Comparison of ENCODE assay signal across 7 mouse cellular contexts in genomic region chr11:55415731-55416130, GRCm38 (mm10). TPM values are rescaled to one million over a fixed set of nuclear protein-coding genes. Genes with fewer than 3 reads are reported as not detected.
DNase-seq lines count a peak whose midpoint lies in the region; ATAC-seq and TF ChIP-seq lines count a peak whose summit lies in the region.
"Not testable (repeated sequence)": the region's sequence is repeated elsewhere in the genome, so short reads cannot be mapped to it uniquely, and the experiment has no call there.

No protein-coding gene starts in this region.

- not testable (repeated sequence) for H3K27me3 ChIP-seq in heart, embryonic 11.5 days (ENCODE audit: control insufficient read depth, insufficient read depth, low read length); heart, embryonic 16.5 days (ENCODE audit: control insufficient read depth, insufficient read depth, low read length); kidney, embryonic 15.5 days; lung, embryonic 14.5 days (ENCODE audit: insufficient read depth, low read length); small intestine, adult 2 months (ENCODE audit: control insufficient read depth, insufficient read depth, low read length)

- DNase-seq in adrenal gland, adult 2 months: peak; percentile 46
- not testable (repeated sequence) for DNase-seq in lung, embryonic 14.5 days

- H3K4me1 ChIP-seq in embryonic fibroblast, embryonic 13.5 days (ENCODE audit: control insufficient read depth, insufficient read depth, low read length): peaks cover 16% of the 10 kb centered on the region
- peaks cover 51% of the 10 kb centered on the region for H3K4me1 ChIP-seq in heart, embryonic 11.5 days (ENCODE audit: control insufficient read depth, insufficient read depth, low read length)
- peaks cover 60% of the 10 kb centered on the region for H3K4me1 ChIP-seq in heart, embryonic 16.5 days (ENCODE audit: control insufficient read depth, insufficient read depth, low read length)
- H3K4me1 ChIP-seq in kidney, embryonic 15.5 days: peaks cover 92% of the 10 kb centered on the region
- peaks cover 21% of the 10 kb centered on the region for H3K4me1 ChIP-seq in lung, embryonic 14.5 days (ENCODE audit: insufficient read depth)
- not testable (repeated sequence) for H3K4me1 ChIP-seq in small intestine, adult 2 months (ENCODE audit: control insufficient read depth, insufficient read depth, insufficient read length, low read length)

- not testable (repeated sequence) for TF ChIP-seq POLR2A in embryonic fibroblast, embryonic 13.5 days (IDR thresholded peaks at IDR 0.05; ENCODE audit: low read depth, low read length); small intestine, adult 2 months (IDR thresholded peaks at IDR 0.05; ENCODE audit: low read depth, low read length)

- peak overlapping the region; percentile 84; the same call in 1 of the 2 replicates for H3K4me3 ChIP-seq in embryonic fibroblast, embryonic 13.5 days (ENCODE audit: insufficient read depth, low read length)
- not testable (repeated sequence) for H3K4me3 ChIP-seq in heart, embryonic 11.5 days (ENCODE audit: low read depth, low read length); kidney, embryonic 15.5 days (replicated peaks); lung, embryonic 14.5 days (ENCODE audit: low read depth, low read length); small intestine, adult 2 months (ENCODE audit: low read depth, low read length)
- H3K4me3 ChIP-seq in heart, embryonic 16.5 days (ENCODE audit: low read length): peak overlapping the region; percentile 71

- H3K27ac ChIP-seq in embryonic fibroblast, embryonic 13.5 days (ENCODE audit: insufficient read depth, low read length): peak overlapping the region; percentile 95
- peak overlapping the region; percentile 42; the same call in 1 of the 2 replicates for H3K27ac ChIP-seq in heart, embryonic 11.5 days (ENCODE audit: low read depth, low read length)
- peak overlapping the region; percentile 82 for H3K27ac ChIP-seq in heart, embryonic 16.5 days (ENCODE audit: low read length)
- peak overlapping the region; percentile 95 for H3K27ac ChIP-seq in kidney, embryonic 15.5 days
- not testable (repeated sequence) for H3K27ac ChIP-seq in lung, embryonic 14.5 days (ENCODE audit: low read depth)
- H3K27ac ChIP-seq in small intestine, adult 2 months (ENCODE audit: insufficient read depth, low read depth, low read length): peak overlapping the region; percentile 27; the same call in 1 of the 2 replicates

- TF ChIP-seq CTCF in embryonic fibroblast, embryonic 13.5 days (IDR thresholded peaks at IDR 0.05; ENCODE audit: borderline replicate concordance, insufficient read depth, low read length); lung, embryonic 14.5 days (IDR thresholded peaks at IDR 0.05; ENCODE audit: low read depth); small intestine, adult 2 months (IDR thresholded peaks at IDR 0.05; ENCODE audit: extremely low read depth, insufficient read length, insufficient replicate concordance, low read depth, low read length): not testable (repeated sequence)

- not testable (repeated sequence) for H3K9ac ChIP-seq in heart, embryonic 11.5 days (ENCODE audit: low read depth, low read length); heart, embryonic 16.5 days (ENCODE audit: low read length); kidney, embryonic 15.5 days; lung, embryonic 14.5 days

- not testable (repeated sequence) for H3K4me2 ChIP-seq in heart, embryonic 11.5 days
- H3K4me2 ChIP-seq in heart, embryonic 16.5 days (ENCODE audit: low read depth, low read length): peak overlapping the region; percentile 81
- H3K4me2 ChIP-seq in kidney, embryonic 15.5 days: peak overlapping the region; percentile 73
- H3K4me2 ChIP-seq in lung, embryonic 14.5 days: peak overlapping the region; percentile 90; the same call in 1 of the 2 replicates

- WGBS in heart, embryonic 11.5 days (ENCODE audit: insufficient replicate concordance): 79% methylated on average over 6 of the region's 6 CpGs
- WGBS in heart, embryonic 16.5 days: 69% methylated on average over 6 of the region's 6 CpGs
- WGBS in kidney, embryonic 15.5 days: 75% methylated on average over 6 of the region's 6 CpGs
- WGBS in lung, embryonic 14.5 days: 86% methylated on average over 6 of the region's 6 CpGs
- 71% methylated on average over 6 of the region's 6 CpGs for WGBS in small intestine, adult 2 months

- ATAC-seq in heart, embryonic 11.5 days (replicated peaks; ENCODE audit: insufficient number of reproducible peaks, low FRiP score, low TSS enrichment); heart, embryonic 16.5 days (replicated peaks; ENCODE audit: extremely low read depth, insufficient read depth, low FRiP score); kidney, embryonic 15.5 days (replicated peaks; ENCODE audit: low FRiP score); lung, embryonic 14.5 days (ENCODE audit: insufficient read depth): not testable (repeated sequence)

- not testable (repeated sequence) for H3K36me3 ChIP-seq in heart, embryonic 11.5 days (ENCODE audit: control insufficient read depth, insufficient read depth, low read length); heart, embryonic 16.5 days (ENCODE audit: control insufficient read depth, insufficient read depth); kidney, embryonic 15.5 days; small intestine, adult 2 months (ENCODE audit: control insufficient read depth, insufficient read depth, low read length)
- peaks cover 34% of the 10 kb centered on the region for H3K36me3 ChIP-seq in lung, embryonic 14.5 days (ENCODE audit: insufficient read depth)

- not testable (repeated sequence) for H3K9me3 ChIP-seq in heart, embryonic 11.5 days (replicated peaks; ENCODE audit: control insufficient read depth, low read length); heart, embryonic 16.5 days (replicated peaks; ENCODE audit: control insufficient read depth, low read length); kidney, embryonic 15.5 days (replicated peaks); lung, embryonic 14.5 days (ENCODE audit: low read depth, low read length)

RNA-seq across cellular contexts. Expression of gene Sparc, which starts 7.3 kb away (rescaled TPM):
- 1,000 to 10,000 TPM; 1,553 to 3,019 TPM for total RNA-seq in adrenal gland, adult 2 months (2021)
- polyA plus RNA-seq in adrenal gland, adult 2 months (2012; rRNA removed): 4,707 and 5,966 TPM in 2 replicates
- 3,951 and 4,760 TPM in 2 replicates for polyA plus RNA-seq in embryonic fibroblast, embryonic 13.5 days (2011; ENCODE audit: insufficient read length, low read depth, missing spikeins)
- 1,182 and 1,259 TPM in 2 replicates for polyA plus RNA-seq in heart, embryonic 11.5 days (2014; fragmentation: Nextera tagmentation; extraction: Ambion mirVana)
- 1,876 and 1,966 TPM in 2 replicates for polyA plus RNA-seq in heart, embryonic 16.5 days (2015; fragmentation: Nextera tagmentation; extraction: Ambion mirVana)
- polyA plus RNA-seq in kidney, embryonic 15.5 days (2015; fragmentation: Nextera tagmentation; extraction: Ambion mirVana): 1,364 and 1,510 TPM in 2 replicates
- 1,429 and 1,454 TPM in 2 replicates for polyA plus RNA-seq in lung, embryonic 14.5 days (2014; fragmentation: Nextera tagmentation; extraction: Ambion mirVana)
- polyA plus RNA-seq in small intestine, adult 2 months (2012; rRNA removed): 278 and 350 TPM in 2 replicates

RNA-seq across cellular contexts. Expression of gene Atox1, which starts 45.3 kb away (rescaled TPM):
- total RNA-seq in adrenal gland, adult 2 months (2021): 100 to 1,000 TPM; 226 to 307 TPM
- 679 and 685 TPM in 2 replicates for polyA plus RNA-seq in adrenal gland, adult 2 months (2012; rRNA removed)
- 114 and 118 TPM in 2 replicates for polyA plus RNA-seq in embryonic fibroblast, embryonic 13.5 days (2011; ENCODE audit: insufficient read length, low read depth, missing spikeins)
- 273 and 292 TPM in 2 replicates for polyA plus RNA-seq in heart, embryonic 11.5 days (2014; fragmentation: Nextera tagmentation; extraction: Ambion mirVana)
- polyA plus RNA-seq in heart, embryonic 16.5 days (2015; fragmentation: Nextera tagmentation; extraction: Ambion mirVana): 213 and 263 TPM in 2 replicates
- 402 and 413 TPM in 2 replicates for polyA plus RNA-seq in kidney, embryonic 15.5 days (2015; fragmentation: Nextera tagmentation; extraction: Ambion mirVana)
- 506 and 535 TPM in 2 replicates for polyA plus RNA-seq in lung, embryonic 14.5 days (2014; fragmentation: Nextera tagmentation; extraction: Ambion mirVana)
- polyA plus RNA-seq in small intestine, adult 2 months (2012; rRNA removed): 318 and 485 TPM in 2 replicates

RNA-seq across cellular contexts. Expression of gene G3bp1, which starts 53.8 kb away (rescaled TPM):
- 10 to 100 TPM; 50.7 to 54.6 TPM for total RNA-seq in adrenal gland, adult 2 months (2021)
- polyA plus RNA-seq in adrenal gland, adult 2 months (2012; rRNA removed): 22.7 and 33.7 TPM in 2 replicates
- polyA plus RNA-seq in embryonic fibroblast, embryonic 13.5 days (2011; ENCODE audit: insufficient read length, low read depth, missing spikeins): 77.7 and 79.1 TPM in 2 replicates
- 125 and 133 TPM in 2 replicates for polyA plus RNA-seq in heart, embryonic 11.5 days (2014; fragmentation: Nextera tagmentation; extraction: Ambion mirVana)
- polyA plus RNA-seq in heart, embryonic 16.5 days (2015; fragmentation: Nextera tagmentation; extraction: Ambion mirVana): 104 and 106 TPM in 2 replicates
- polyA plus RNA-seq in kidney, embryonic 15.5 days (2015; fragmentation: Nextera tagmentation; extraction: Ambion mirVana): 199 and 203 TPM in 2 replicates
- polyA plus RNA-seq in lung, embryonic 14.5 days (2014; fragmentation: Nextera tagmentation; extraction: Ambion mirVana): 203 and 217 TPM in 2 replicates
- polyA plus RNA-seq in small intestine, adult 2 months (2012; rRNA removed): 5.9 and 10.4 TPM in 2 replicates
